In the genomic region with DNA sequence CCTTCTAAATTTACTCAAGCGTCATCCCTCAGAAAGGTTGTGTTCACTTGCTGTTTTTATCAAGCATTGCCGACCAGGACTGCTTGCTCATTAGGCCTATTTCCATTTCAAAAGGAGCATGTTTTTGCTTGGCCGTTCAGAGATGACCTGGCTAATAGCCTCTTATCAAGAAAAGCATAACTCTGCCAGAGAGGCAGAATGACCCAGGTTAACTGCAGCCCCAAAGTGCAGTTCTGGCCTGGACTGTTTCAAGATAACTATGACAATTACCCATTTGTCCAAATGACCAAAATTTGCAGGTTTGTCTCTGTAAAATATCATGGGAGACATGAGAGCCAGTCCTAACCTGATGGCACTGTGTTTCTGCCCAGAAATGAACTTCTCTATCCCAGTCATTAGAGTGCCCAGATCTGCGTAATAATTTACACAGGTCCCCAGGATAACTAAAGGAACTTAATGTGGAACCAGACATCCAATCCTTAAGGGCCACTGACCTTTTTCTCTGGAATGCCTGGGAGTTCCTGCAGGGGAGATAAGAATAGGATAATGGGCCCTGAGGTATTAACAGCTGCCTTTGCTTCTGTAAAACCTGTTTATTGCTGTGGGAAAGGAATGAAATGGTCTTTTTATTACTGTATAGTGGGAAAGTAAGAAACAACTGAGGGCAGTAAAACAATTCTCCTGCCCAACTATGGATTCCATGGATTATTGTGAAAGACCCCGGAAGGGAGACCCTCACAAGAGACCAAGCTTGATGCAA, we compare ENCODE assay signal across 20 mouse cellular contexts. TPM values are rescaled to one million over a fixed set of nuclear protein-coding genes. Genes with fewer than 3 reads are reported as not detected.
DNase-seq lines count a peak whose midpoint lies in the region; ATAC-seq and TF ChIP-seq lines count a peak whose summit lies in the region.
"Had no signal": no experiment of that assay in that cellular context is flagged by ENCODE, and none has a peak within 500 bp of the region (broad histone marks: within the 10 kb centered on the region; RNA-seq: fewer than 3 reads in every experiment).

No protein-coding gene starts in this region.

- WGBS in heart, adult 2 months: 23% methylated on average over 5 of the region's 5 CpGs
- WGBS in lung, embryonic 16.5 days: 24% methylated on average over 5 of the region's 5 CpGs
- WGBS in heart, embryonic 15.5 days: 20% methylated on average over 5 of the region's 5 CpGs
- WGBS in stomach, postnatal 0 days: 30% methylated on average over 5 of the region's 5 CpGs
- WGBS in hindbrain, embryonic 10.5 days: 27% methylated on average over 5 of the region's 5 CpGs

- intact Hi-C loops in heart, adult 2 months (cut with DNase I): loop anchor here (5.0 kb wide), 1 partner anchor 183 kb away; no protein-coding TSS in a partner anchor
- intact Hi-C loops in heart, postnatal 10 days (cut with DNase I): no loop called here
- intact Hi-C loops in left cerebral cortex, postnatal 10 days (cut with DNase I): no loop called here

- no peak for TF ChIP-seq POLR2A in heart, adult 2 months (IDR thresholded peaks at IDR 0.05; ENCODE audit: insufficient read depth, low read depth, low read length)

- no peaks in the 10 kb centered on the region for H3K79me2 ChIP-seq in heart, adult 2 months (replicated peaks; ENCODE audit: control insufficient read depth, insufficient read depth, low read length)

- no peak for TF ChIP-seq EP300 in heart, adult 2 months (IDR thresholded peaks at IDR 0.05; ENCODE audit: insufficient read depth, low read depth, low read length)
- TF ChIP-seq EP300 in stomach, postnatal 0 days (optimal IDR thresholded peaks at IDR 0.05): no peak

- H3K4me2 ChIP-seq in lung, embryonic 16.5 days (ENCODE audit: low read depth, low read length): no peak overlapping the region
- no peak overlapping the region for H3K4me2 ChIP-seq in heart, embryonic 15.5 days
- no peak overlapping the region for H3K4me2 ChIP-seq in stomach, postnatal 0 days (replicated peaks; ENCODE audit: low read depth)
- H3K4me2 ChIP-seq: forebrain, embryonic 12.5 days; limb, embryonic 12.5 days; neural tube, embryonic 15.5 days; stomach, embryonic 15.5 days had no signal

- no peak overlapping the region for H3K4me3 ChIP-seq in heart, adult 2 months
- H3K4me3 ChIP-seq in lung, embryonic 16.5 days (ENCODE audit: low read length): no peak overlapping the region
- H3K4me3 ChIP-seq in heart, embryonic 15.5 days: no peak overlapping the region
- H3K4me3 ChIP-seq in stomach, postnatal 0 days (ENCODE audit: low read depth, low read length): no peak overlapping the region
- H3K4me3 ChIP-seq in hindbrain, embryonic 10.5 days: no peak overlapping the region
- H3K4me3 ChIP-seq: forebrain, embryonic 12.5 days; limb, embryonic 12.5 days; neural tube, embryonic 15.5 days; stomach, embryonic 15.5 days had no signal

- no peaks in the 10 kb centered on the region for H3K27me3 ChIP-seq in heart, adult 2 months (ENCODE audit: control insufficient read depth, insufficient read depth, low read length)
- no peaks in the 10 kb centered on the region for H3K27me3 ChIP-seq in lung, embryonic 16.5 days (ENCODE audit: control insufficient read depth, insufficient read depth, low read depth, low read length)
- H3K27me3 ChIP-seq in heart, embryonic 15.5 days: no peaks in the 10 kb centered on the region
- no peaks in the 10 kb centered on the region for H3K27me3 ChIP-seq in stomach, postnatal 0 days (ENCODE audit: control insufficient read depth, insufficient read depth, low read length)
- no peaks in the 10 kb centered on the region for H3K27me3 ChIP-seq in hindbrain, embryonic 10.5 days (ENCODE audit: insufficient read depth, poor library complexity, severe bottlenecking)
- H3K27me3 ChIP-seq: forebrain, embryonic 12.5 days; limb, embryonic 12.5 days; neural tube, embryonic 15.5 days; stomach, embryonic 15.5 days had no signal

- peaks cover 2% of the 10 kb centered on the region; the same call in 1 of the 2 replicates for H3K4me1 ChIP-seq in heart, adult 2 months (ENCODE audit: control insufficient read depth, insufficient read depth, low read length)
- H3K4me1 ChIP-seq in lung, embryonic 16.5 days (replicated peaks; ENCODE audit: control insufficient read depth, insufficient read depth, low read length): no peaks in the 10 kb centered on the region
- peaks cover 13% of the 10 kb centered on the region; the same call in 1 of the 2 replicates for H3K4me1 ChIP-seq in heart, embryonic 15.5 days (replicated peaks)
- no peaks in the 10 kb centered on the region for H3K4me1 ChIP-seq in stomach, postnatal 0 days (replicated peaks; ENCODE audit: control insufficient read depth, insufficient read depth)
- H3K4me1 ChIP-seq in hindbrain, embryonic 10.5 days (replicated peaks): peaks cover 17% of the 10 kb centered on the region
- H3K4me1 ChIP-seq: stomach, embryonic 15.5 days had no signal

- TF ChIP-seq CTCF in heart, adult 2 months (IDR thresholded peaks at IDR 0.05): no peak
- TF ChIP-seq CTCF in stomach, postnatal 0 days (IDR thresholded peaks at IDR 0.05; ENCODE audit: low read depth): no peak

- H3K9me3 ChIP-seq in lung, embryonic 16.5 days (ENCODE audit: control insufficient read depth, low read length): no peaks in the 10 kb centered on the region
- H3K9me3 ChIP-seq in heart, embryonic 15.5 days (replicated peaks): no peaks in the 10 kb centered on the region
- H3K9me3 ChIP-seq in stomach, postnatal 0 days (ENCODE audit: control insufficient read depth, low read length): no peaks in the 10 kb centered on the region
- no peaks in the 10 kb centered on the region for H3K9me3 ChIP-seq in hindbrain, embryonic 10.5 days
- H3K9me3 ChIP-seq: forebrain, embryonic 12.5 days; limb, embryonic 12.5 days; neural tube, embryonic 15.5 days; stomach, embryonic 15.5 days had no signal

- no peak overlapping the region for H3K9ac ChIP-seq in heart, adult 2 months (ENCODE audit: low read depth, low read length)
- H3K9ac ChIP-seq in lung, embryonic 16.5 days (ENCODE audit: low read length): 0 out of 2 replicates have a peak overlapping the region, but pooled peaks have one; percentile 8
- H3K9ac ChIP-seq in heart, embryonic 15.5 days: no peak overlapping the region
- no peak overlapping the region for H3K9ac ChIP-seq in stomach, postnatal 0 days (ENCODE audit: low read length)
- H3K9ac ChIP-seq: forebrain, embryonic 12.5 days; limb, embryonic 12.5 days; neural tube, embryonic 15.5 days; stomach, embryonic 15.5 days had no signal

- DNase-seq in heart, adult 2 months: no peak
- DNase-seq in heart, postnatal 10 days: no peak
- DNase-seq in lung, postnatal 36 days: no peak
- DNase-seq in stomach, postnatal 0 days (ENCODE audit: low spot score): no peak
- DNase-seq in left cerebral cortex, postnatal 10 days (ENCODE audit: extremely low spot score in 1 of 2, low spot score in 2 of 2): no peak
- no peak for DNase-seq in hindbrain, embryonic 10.5 days (ENCODE audit: low spot score)
- DNase-seq: cerebellum, adult 11-12 months; gastrocnemius, postnatal 36 days; layer of hippocampus, adult 9-11 months; right cerebral cortex, postnatal 14 days had no signal

- H3K36me3 ChIP-seq in heart, adult 2 months (ENCODE audit: control insufficient read depth, insufficient read depth, low read length): peaks cover 7% of the 10 kb centered on the region
- no peaks in the 10 kb centered on the region for H3K36me3 ChIP-seq in lung, embryonic 16.5 days (ENCODE audit: control insufficient read depth, insufficient read depth, low read length)
- H3K36me3 ChIP-seq in heart, embryonic 15.5 days: no peaks in the 10 kb centered on the region
- H3K36me3 ChIP-seq in stomach, postnatal 0 days (ENCODE audit: control insufficient read depth, insufficient read depth, low read length): no peaks in the 10 kb centered on the region
- H3K36me3 ChIP-seq in hindbrain, embryonic 10.5 days: no peaks in the 10 kb centered on the region
- H3K36me3 ChIP-seq: forebrain, embryonic 12.5 days; limb, embryonic 12.5 days; neural tube, embryonic 15.5 days; stomach, embryonic 15.5 days had no signal

- peak overlapping the region; percentile 52 for H3K27ac ChIP-seq in heart, adult 2 months
- H3K27ac ChIP-seq in lung, embryonic 16.5 days (ENCODE audit: low read length): no peak overlapping the region
- peak overlapping the region; percentile 29; the same call in 1 of the 2 replicates for H3K27ac ChIP-seq in heart, embryonic 15.5 days
- 0 out of 2 replicates have a peak overlapping the region, but pooled peaks have one; percentile 25 for H3K27ac ChIP-seq in stomach, postnatal 0 days (replicated peaks)
- no peak overlapping the region for H3K27ac ChIP-seq in hindbrain, embryonic 10.5 days
- H3K27ac ChIP-seq: forebrain, embryonic 12.5 days; limb, embryonic 12.5 days; macrophage; neural tube, embryonic 15.5 days; stomach, embryonic 15.5 days had no signal

- ATAC-seq in lung, embryonic 16.5 days (ENCODE audit: low read depth): no peak
- ATAC-seq in heart, embryonic 15.5 days (replicated peaks; ENCODE audit: insufficient number of reproducible peaks, insufficient read depth, low FRiP score, low read depth): no peak
- ATAC-seq in stomach, postnatal 0 days (ENCODE audit: low FRiP score, low TSS enrichment): no peak

RNA-seq across cellular contexts. Expression of gene Gm10203, which starts 4.6 kb away (rescaled TPM):
- total RNA-seq in heart, adult 2 months (2021): not detected
- polyA plus RNA-seq in heart, adult 2 months (2012; rRNA removed): not detected in 2 replicates
- total RNA-seq in heart, postnatal 10 days (2021): not detected
- polyA plus RNA-seq in lung, embryonic 16.5 days (2015; fragmentation: Nextera tagmentation; extraction: Ambion mirVana): not detected in 2 replicates
- polyA plus RNA-seq in heart, embryonic 15.5 days (2015; fragmentation: Nextera tagmentation; extraction: Ambion mirVana): not detected in 2 replicates
- not detected in 2 replicates for polyA plus RNA-seq in stomach, postnatal 0 days (2015; fragmentation: Nextera tagmentation; extraction: Ambion mirVana)
- total RNA-seq in left cerebral cortex, postnatal 10 days (2021): not detected
- not detected in 2 replicates for polyA plus RNA-seq in hindbrain, embryonic 10.5 days (2016; fragmentation: Nextera tagmentation; extraction: Ambion mirVana)
- total RNA-seq: adrenal gland, postnatal 4 days; gastrocnemius, postnatal 36 days; midbrain, postnatal 0 days had no signal
- polyA plus RNA-seq: embryonic facial prominence, embryonic 11.5 days; forebrain, embryonic 12.5 days; limb, embryonic 12.5 days; macrophage; midbrain, postnatal 0 days; neural tube, embryonic 15.5 days; stomach, embryonic 15.5 days had no signal

RNA-seq across cellular contexts. Expression of gene Etfbkmt, which starts 5.1 kb away (rescaled TPM):
- 10 to 100 TPM; 24.2 to 38.8 TPM for total RNA-seq in heart, adult 2 months (2021)
- 12.8 and 43.9 TPM in 2 replicates for polyA plus RNA-seq in heart, adult 2 months (2012; rRNA removed)
- 10 to 100 TPM; 19.1 to 32.9 TPM for total RNA-seq in heart, postnatal 10 days (2021)
- 17.3 and 18.5 TPM in 2 replicates for polyA plus RNA-seq in lung, embryonic 16.5 days (2015; fragmentation: Nextera tagmentation; extraction: Ambion mirVana)
- polyA plus RNA-seq in heart, embryonic 15.5 days (2015; fragmentation: Nextera tagmentation; extraction: Ambion mirVana): 12.7 and 13.7 TPM in 2 replicates
- polyA plus RNA-seq in stomach, postnatal 0 days (2015; fragmentation: Nextera tagmentation; extraction: Ambion mirVana): 12.6 and 12.9 TPM in 2 replicates
- total RNA-seq in left cerebral cortex, postnatal 10 days (2021): 1 to 10 TPM; 1.6 to 2.3 TPM
- 8.8 and 10.7 TPM in 2 replicates for polyA plus RNA-seq in hindbrain, embryonic 10.5 days (2016; fragmentation: Nextera tagmentation; extraction: Ambion mirVana)

RNA-seq across cellular contexts. Expression of gene Dennd5b, which starts 33.1 kb away (rescaled TPM):
- total RNA-seq in heart, adult 2 months (2021): 10 to 100 TPM; 16.0 to 17.8 TPM
- polyA plus RNA-seq in heart, adult 2 months (2012; rRNA removed): 3.7 and 5.9 TPM in 2 replicates
- 10 to 100 TPM; 27.7 to 32.6 TPM for total RNA-seq in heart, postnatal 10 days (2021)
- 5.2 and 5.3 TPM in 2 replicates for polyA plus RNA-seq in lung, embryonic 16.5 days (2015; fragmentation: Nextera tagmentation; extraction: Ambion mirVana)
- 6.0 and 6.2 TPM in 2 replicates for polyA plus RNA-seq in heart, embryonic 15.5 days (2015; fragmentation: Nextera tagmentation; extraction: Ambion mirVana)
- 1.7 and 2.0 TPM in 2 replicates for polyA plus RNA-seq in stomach, postnatal 0 days (2015; fragmentation: Nextera tagmentation; extraction: Ambion mirVana)
- 10 to 100 TPM; 45.6 to 48.6 TPM for total RNA-seq in left cerebral cortex, postnatal 10 days (2021)
- polyA plus RNA-seq in hindbrain, embryonic 10.5 days (2016; fragmentation: Nextera tagmentation; extraction: Ambion mirVana): 10.5 and 11.0 TPM in 2 replicates

RNA-seq across cellular contexts. Expression of gene Amn1, which starts 53.9 kb away (rescaled TPM):
- 10 to 100 TPM; 16.0 to 24.9 TPM for total RNA-seq in heart, adult 2 months (2021)
- polyA plus RNA-seq in heart, adult 2 months (2012; rRNA removed): 7.4 and 12.0 TPM in 2 replicates
- 10 to 100 TPM; 21.2 to 30.3 TPM for total RNA-seq in heart, postnatal 10 days (2021)
- 25.9 and 34.5 TPM in 2 replicates for polyA plus RNA-seq in lung, embryonic 16.5 days (2015; fragmentation: Nextera tagmentation; extraction: Ambion mirVana)
- 23.3 and 26.7 TPM in 2 replicates for polyA plus RNA-seq in heart, embryonic 15.5 days (2015; fragmentation: Nextera tagmentation; extraction: Ambion mirVana)
- polyA plus RNA-seq in stomach, postnatal 0 days (2015; fragmentation: Nextera tagmentation; extraction: Ambion mirVana): 20.1 and 20.2 TPM in 2 replicates
- total RNA-seq in left cerebral cortex, postnatal 10 days (2021): 10 to 100 TPM; 37.8 to 39.2 TPM
- 51.9 and 70.0 TPM in 2 replicates for polyA plus RNA-seq in hindbrain, embryonic 10.5 days (2016; fragmentation: Nextera tagmentation; extraction: Ambion mirVana)

Comparison
In these comparisons a context has a peak if more than half of its experiments do, and no peak if none do; other contexts are left out.
1. H3K27ac ChIP-seq: peak in heart, adult 2 months (single experiment), heart, embryonic 15.5 days (single experiment) and stomach, postnatal 0 days (single experiment); none in lung, embryonic 16.5 days (single experiment) and hindbrain, embryonic 10.5 days (single experiment).